Mouse (Mus musculus) neural tube, embryonic 14.5 days (tissue): Measurements from ENCODE around the gene Gstp3. TPM values are rescaled to one million over a fixed set of nuclear protein-coding genes. Genes with fewer than 3 reads are reported as not detected.
A peak's percentile ranks its signal among the peaks of the same experiment; 100 is the strongest.

Source experiments
- ATAC-seq: fragments of 200-750 bp; cut with Nextera tagmentation; 2 replicates; pipeline ENCODE4 v1.8.0; 2017; ENCODE audit warnings: low read depth, mild to moderate bottlenecking, moderate TSS enrichment, moderate library complexity
- H3K27ac ChIP-seq: fragments of 300-500 bp; sonication (generic); 2 replicates; pipeline ENCODE4 v1.5.1; 2014; ENCODE audit warnings: low read depth, mild to moderate bottlenecking, control low read depth, low read length, moderate library complexity, mixed read lengths
- H3K27me3 ChIP-seq: fragments of 300-500 bp; sonication (generic); 2 replicates; pipeline ENCODE4 v1.6.1; 2014; ENCODE audit warnings: low read length; ENCODE audit not compliant: control insufficient read depth, insufficient read depth
- H3K36me3 ChIP-seq: fragments of 300-500 bp; sonication (generic); 2 replicates; pipeline ENCODE4 v1.6.1; 2014; ENCODE audit warnings: low read length, mixed read lengths; ENCODE audit not compliant: control insufficient read depth, insufficient read depth
- H3K4me1 ChIP-seq: fragments of 300-500 bp; sonication (generic); 2 replicates; pipeline ENCODE4 v1.6.1; 2014; ENCODE audit warnings: low read length; ENCODE audit not compliant: control insufficient read depth, insufficient read depth
- H3K4me2 ChIP-seq: fragments of 300-500 bp; sonication (generic); 2 replicates; pipeline ENCODE4 v1.6.1; 2014; ENCODE audit warnings: mild to moderate bottlenecking, low read depth, low read length, control low read depth
- H3K4me3 ChIP-seq: fragments of 300-500 bp; sonication (generic); 2 replicates; pipeline ENCODE4 v1.5.1; 2014; ENCODE audit warnings: low read depth, low read length, control low read depth, mixed read lengths
- H3K9ac ChIP-seq: fragments of 300-500 bp; sonication (generic); replicated peaks from 2 replicates; pipeline ENCODE4 v1.6.1; 2014; ENCODE audit warnings: low read depth, mild to moderate bottlenecking, control low read depth, low read length, mixed read lengths
- H3K9me3 ChIP-seq: fragments of 300-500 bp; sonication (generic); 2 replicates; pipeline ENCODE4 v1.6.1; 2016; ENCODE audit warnings: low read length; ENCODE audit not compliant: control insufficient read depth
- WGBS: fragments of 180-500 bp; shearing (Covaris S2); extraction: QIAGEN DNeasy Blood & Tissue Kit; methylation state at CpG from one replicate; pipeline ENCODE4 v1.1.7; 2014; 5-methylcytosine and 5-hydroxymethylcytosine counted together
- polyA plus RNA-seq: library from polyadenylated mRNA; unstranded; fragments of >200 nt; fragmentation: Nextera tagmentation; extraction: Ambion mirVana; gene quantifications from 2 replicates; pipeline ENCODE4 v1.2.1, GENCODE M21; 2014

The Gstp3 gene
- not detected in 2 replicates for polyA plus RNA-seq

GRCm38 (mm10) chr19:4059069-4059740, at the start of gene Gstp3:
TSS of gene Gstp3 (minus strand) at chr19:4059569.
- Histone ChIP-seq H3K27me3 (no peaks in the 10 kb centered on the region), H3K36me3 (no peaks in the 10 kb centered on the region), H3K9me3 (no peaks in the 10 kb centered on the region), H3K4me1 (no peaks in the 10 kb centered on the region), H3K9ac (no peak within 1 kb of the TSS), H3K4me3 (no peak within 1 kb of the TSS), H3K4me2 (no peak within 1 kb of the TSS), H3K27ac (no peak within 1 kb of the TSS)
- ATAC-seq = no peak
- WGBS = 76% methylated on average over 15 of the region's 15 CpGs

GRCm38 (mm10) chr19:4108535-4108934, 49.2 kb upstream of the Gstp3 start:
- H3K27ac ChIP-seq = no peak overlapping the region
- no peaks in the 10 kb centered on the region for H3K9me3 ChIP-seq
- WGBS = 89% methylated on average over 9 of the region's 9 CpGs
- H3K27me3 ChIP-seq = no peaks in the 10 kb centered on the region
- no peak for ATAC-seq
- no peak overlapping the region for H3K9ac ChIP-seq
- H3K4me1 ChIP-seq = no peaks in the 10 kb centered on the region
- peaks cover 23% of the 10 kb centered on the region for H3K36me3 ChIP-seq
- H3K4me3 ChIP-seq = no peak overlapping the region
- no peak overlapping the region for H3K4me2 ChIP-seq

GRCm38 (mm10) chr19:4106654-4107053, 47.3 kb upstream of the Gstp3 start:
- Histone ChIP-seq H3K27ac (no peak overlapping the region), H3K36me3 (peaks cover 9% of the 10 kb centered on the region), H3K27me3 (no peaks in the 10 kb centered on the region), H3K9ac (no peak overlapping the region), H3K4me1 (peaks cover 4% of the 10 kb centered on the region), H3K4me2 (no peak overlapping the region), H3K9me3 (no peaks in the 10 kb centered on the region), H3K4me3 (no peak overlapping the region)
- ATAC-seq = no peak
- WGBS = 95% methylated on average over 14 of the region's 14 CpGs

- Histone ChIP-seq H3K4me3 (no peak overlapping the region), H3K9ac (no peak overlapping the region), H3K27me3 (no peaks in the 10 kb centered on the region), H3K9me3 (no peaks in the 10 kb centered on the region), H3K27ac (no peak overlapping the region), H3K4me1 (peaks cover 16% of the 10 kb centered on the region), H3K36me3 (peaks cover 5% of the 10 kb centered on the region; the same call in 1 of the 2 replicates), H3K4me2 (no peak overlapping the region)
- WGBS = 88% methylated on average over 16 of the region's 16 CpGs
- ATAC-seq = no peak
Measured at GRCm38 (mm10) chr19:4104675-4105194, 45.4 kb upstream of the Gstp3 start.

GRCm38 (mm10) chr19:4103792-4104191, 44.4 kb upstream of the Gstp3 start:
- peaks cover 22% of the 10 kb centered on the region for H3K4me1 ChIP-seq
- H3K4me2 ChIP-seq = no peak overlapping the region
- no peaks in the 10 kb centered on the region for H3K9me3 ChIP-seq
- no peak overlapping the region for H3K27ac ChIP-seq
- no peaks in the 10 kb centered on the region for H3K36me3 ChIP-seq
- 85% methylated on average over 3 of the region's 3 CpGs for WGBS
- ATAC-seq = no peak
- H3K9ac ChIP-seq = no peak overlapping the region
- H3K4me3 ChIP-seq = no peak overlapping the region
- H3K27me3 ChIP-seq = no peaks in the 10 kb centered on the region

- Histone ChIP-seq H3K9me3 (no peaks in the 10 kb centered on the region), H3K4me3 (no peak overlapping the region), H3K27ac (no peak overlapping the region), H3K36me3 (no peaks in the 10 kb centered on the region), H3K4me2 (no peak overlapping the region), H3K4me1 (peaks cover 24% of the 10 kb centered on the region), H3K27me3 (no peaks in the 10 kb centered on the region), H3K9ac (no peak overlapping the region)
- no peak for ATAC-seq
- 94% methylated on average over 18 of the region's 18 CpGs for WGBS
Measured at GRCm38 (mm10) chr19:4103294-4103693, 43.9 kb upstream of the Gstp3 start.

- Histone ChIP-seq H3K4me2 (no peak overlapping the region), H3K9me3 (no peaks in the 10 kb centered on the region), H3K4me3 (no peak overlapping the region), H3K4me1 (peaks cover 28% of the 10 kb centered on the region), H3K27me3 (no peaks in the 10 kb centered on the region), H3K9ac (no peak overlapping the region), H3K36me3 (no peaks in the 10 kb centered on the region), H3K27ac (no peak overlapping the region)
- WGBS = 97% methylated on average over 12 of the region's 12 CpGs
- no peak for ATAC-seq
Measured at GRCm38 (mm10) chr19:4102626-4103025, 43.3 kb upstream of the Gstp3 start.

- Histone ChIP-seq H3K9ac (no peak overlapping the region), H3K36me3 (no peaks in the 10 kb centered on the region), H3K4me2 (peak overlapping the region; percentile 85), H3K9me3 (no peaks in the 10 kb centered on the region), H3K27ac (no peak overlapping the region), H3K4me3 (no peak overlapping the region), H3K4me1 (peaks cover 32% of the 10 kb centered on the region), H3K27me3 (no peaks in the 10 kb centered on the region)
- WGBS = 84% methylated on average over 2 of the region's 2 CpGs
- no peak for ATAC-seq
Measured at GRCm38 (mm10) chr19:4102049-4102448, 42.7 kb upstream of the Gstp3 start.

GRCm38 (mm10) chr19:4101466-4101865, 42.1 kb upstream of the Gstp3 start:
- H3K4me1 ChIP-seq = peaks cover 32% of the 10 kb centered on the region
- ATAC-seq = no peak
- H3K4me2 ChIP-seq = peak overlapping the region; percentile 85
- no peaks in the 10 kb centered on the region for H3K9me3 ChIP-seq
- peak overlapping the region; percentile 57 for H3K4me3 ChIP-seq
- 61% methylated on average over 6 of the region's 6 CpGs for WGBS
- peak overlapping the region; percentile 64; the same call in 1 of the 2 replicates for H3K27ac ChIP-seq
- H3K27me3 ChIP-seq = no peaks in the 10 kb centered on the region
- H3K36me3 ChIP-seq = no peaks in the 10 kb centered on the region
- peak overlapping the region; percentile 68 for H3K9ac ChIP-seq
